Mouse (Mus musculus) bone marrow, adult 2 months (tissue): Measurements from ENCODE around the gene Traf3.
A peak's percentile ranks its signal among the peaks of the same experiment; 100 is the strongest.

ENCODE experiments used
- CTCF ChIP-seq: fragments of 200-500 bp; IDR thresholded peaks from 2 replicates; pipeline ENCODE4 v1.5.1; 2011; ENCODE audit warnings: low read length, control low read depth; ENCODE audit not compliant: control insufficient read depth, insufficient read depth
- POLR2A ChIP-seq: fragments of 200-500 bp; IDR thresholded peaks from 2 replicates; pipeline ENCODE4 v1.6.1; 2011; ENCODE audit warnings: low read depth, mild to moderate bottlenecking, control low read depth, low read length, borderline replicate concordance; ENCODE audit not compliant: control insufficient read depth

DNA sequence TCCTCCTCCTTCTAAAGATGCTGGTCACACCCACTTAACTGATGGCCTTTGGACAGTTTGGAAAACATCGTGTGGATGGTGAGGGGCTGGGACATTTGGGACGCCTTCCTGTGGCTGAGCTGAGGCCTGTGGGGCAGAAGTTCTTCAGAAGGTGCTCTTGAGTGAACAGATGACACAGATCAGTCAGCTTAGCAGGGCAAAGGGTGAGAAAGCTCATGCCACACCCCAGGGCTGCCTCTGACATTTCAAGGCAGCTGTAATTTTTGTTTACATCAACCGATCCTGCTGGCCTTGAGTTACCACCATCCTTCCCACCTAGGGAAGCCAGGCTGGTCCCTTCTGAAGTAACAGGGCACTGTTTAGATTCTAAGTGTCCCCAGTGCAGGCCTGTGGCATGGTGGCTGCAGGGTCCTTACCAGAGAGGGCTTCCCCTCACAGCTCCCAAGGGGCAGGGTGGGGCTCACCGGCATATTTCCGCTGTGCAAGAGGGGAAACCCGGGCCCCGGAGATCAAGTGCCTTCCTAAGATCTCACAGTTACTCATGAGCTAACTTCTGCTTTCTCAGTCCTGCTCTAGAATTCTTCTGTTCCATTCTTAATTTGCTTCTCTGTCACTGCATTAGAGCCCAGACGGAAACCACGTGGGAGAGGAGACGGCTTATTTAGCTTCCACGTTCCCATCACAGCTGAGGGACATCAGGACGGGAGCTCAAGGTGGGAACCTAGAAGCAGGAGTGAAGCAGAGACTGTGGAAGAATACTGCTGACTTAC, 6.3 kb upstream of the Traf3 start:
- peak; percentile 43; the same call in 1 of the 2 replicates for TF ChIP-seq POLR2A
- no peak for TF ChIP-seq CTCF
